Mouse (Mus musculus): ENCODE measurements around the gene Ttk. TPM values are rescaled to one million over a fixed set of nuclear protein-coding genes. Genes with fewer than 3 reads are reported as not detected.
A peak's percentile ranks its signal among the peaks of the same experiment; 100 is the strongest.

Ttk gene
- 1 to 10 TPM; 1.8 to 3.0 TPM for total RNA-seq (2021)
- long read RNA-seq, partial matches to known transcripts = 1 of 4 reads
- long read RNA-seq, other reads (novel, unspliced or antisense) = 2 of 4 reads

GRCm38 (mm10) chr9:83833811-83834747, at the start of gene Ttk:
Gene Ttk (plus strand): TSS chr9:83834689.
- DNase-seq (ENCODE audit: low spot score in 2 of 2) = peak; percentile 88 to 92

GRCm38 (mm10) chr9:83785501-83785900, 49.0 kb upstream of the Ttk start:
- no peak for DNase-seq (ENCODE audit: low spot score in 2 of 2)

DNA sequence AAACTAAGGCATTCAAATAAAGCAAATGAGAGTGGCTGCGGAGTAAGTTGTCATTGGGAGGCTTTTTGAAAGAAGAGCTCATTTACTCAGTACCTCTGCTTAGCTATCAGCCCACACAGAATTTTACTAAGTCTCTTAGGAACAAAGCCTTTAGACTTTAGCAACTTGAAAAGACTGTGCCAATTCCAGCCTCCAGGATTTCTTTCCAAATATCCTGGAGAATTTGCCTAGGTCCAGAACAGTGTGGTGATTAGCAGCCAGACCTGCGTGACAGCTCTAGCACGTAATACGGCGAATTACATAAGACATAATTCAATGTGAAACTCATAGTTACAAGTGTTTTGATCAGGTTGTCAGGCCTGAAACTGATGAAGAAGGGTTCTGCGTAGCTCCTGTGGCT, 45.2 kb upstream of the Ttk start:
- no peak for DNase-seq (ENCODE audit: low spot score in 2 of 2)

DNA sequence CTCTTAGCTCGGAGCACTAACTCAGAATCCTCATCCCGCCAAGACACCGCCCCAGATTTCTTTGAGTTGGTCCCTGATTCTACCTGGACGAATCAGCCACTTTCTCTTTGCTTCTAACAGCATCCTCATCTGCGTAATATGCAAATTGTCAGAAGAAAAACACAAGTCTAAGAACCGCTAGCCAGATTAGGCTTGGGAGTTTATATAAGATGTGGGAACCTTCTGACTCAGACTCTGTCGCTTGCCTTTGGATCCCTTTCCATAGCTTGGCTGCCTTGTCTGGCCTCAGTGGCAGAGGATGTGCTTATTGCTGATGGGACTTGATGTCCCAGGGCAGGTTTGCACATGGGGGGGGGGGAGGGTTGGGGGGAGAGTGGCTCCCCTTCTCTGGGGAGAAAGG, 37.6 kb upstream of the Ttk start:
- DNase-seq (ENCODE audit: low spot score in 2 of 2) = peak in 1 of 2 experiments; percentile 5

- DNase-seq (ENCODE audit: low spot score in 2 of 2) = peak in 1 of 2 experiments; percentile 10
Measured at GRCm38 (mm10) chr9:83797898-83798297, 36.6 kb upstream of the Ttk start.

DNA sequence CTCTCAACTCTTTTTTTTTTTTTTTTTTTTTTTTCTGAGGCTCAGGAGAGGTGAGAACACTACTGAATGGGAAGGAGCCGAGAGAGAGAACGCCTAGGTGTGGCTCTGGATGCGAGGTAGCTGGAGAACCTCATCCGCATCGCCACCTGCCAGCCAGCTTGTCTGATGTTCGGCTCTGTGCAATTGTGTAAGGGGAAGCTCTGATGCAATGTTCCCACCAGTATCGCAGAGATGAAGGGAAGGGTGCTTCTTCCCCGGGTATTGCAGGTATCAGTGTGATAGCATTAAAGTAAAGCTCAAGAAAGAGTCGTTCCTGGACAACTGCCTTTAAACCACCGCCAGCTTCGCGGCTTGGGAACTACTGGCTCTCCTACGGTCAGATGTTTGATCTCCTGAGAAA, 30.1 kb upstream of the Ttk start:
- no peak for DNase-seq (ENCODE audit: low spot score in 2 of 2)

DNA sequence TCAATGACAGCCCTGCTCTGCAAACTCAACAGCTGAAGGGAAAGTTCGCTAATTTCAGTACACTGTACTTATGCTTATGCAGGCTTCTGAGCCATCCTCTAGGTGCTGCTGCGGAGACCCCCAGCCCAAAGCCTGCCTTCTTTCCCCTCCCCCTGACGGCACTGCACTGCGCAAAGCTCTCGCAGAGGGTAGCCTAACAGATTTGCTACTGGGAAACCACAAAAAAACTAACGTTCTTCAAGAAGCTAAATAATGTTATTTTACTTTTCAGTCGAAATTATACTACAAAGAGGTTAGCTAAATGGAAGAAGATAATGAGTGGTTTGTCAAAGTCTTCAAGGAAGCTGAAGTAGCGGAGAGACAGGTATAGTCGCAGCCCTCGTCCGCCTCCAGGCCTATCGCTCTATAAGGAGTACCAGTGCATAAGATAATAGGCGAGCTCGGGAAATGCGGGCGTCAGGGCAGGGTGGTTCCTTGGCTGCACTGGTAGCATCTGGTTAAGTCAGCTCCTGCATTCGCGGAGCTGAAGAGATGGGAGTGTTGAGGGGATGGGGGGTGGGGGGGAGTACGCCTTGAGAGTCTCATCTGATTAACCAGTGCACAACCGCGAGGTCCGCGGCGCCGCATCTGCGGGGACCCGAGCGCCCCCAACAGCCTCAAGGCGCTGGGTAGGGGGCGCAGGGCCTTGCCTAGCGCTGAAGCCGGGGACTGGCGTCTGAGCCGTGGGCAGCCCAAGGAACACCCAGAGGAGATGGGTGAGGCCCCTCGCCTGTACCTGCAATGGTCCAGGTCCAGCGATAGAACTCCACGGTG, 29.1 kb upstream of the Ttk start:
- DNase-seq (ENCODE audit: low spot score in 2 of 2) = peak; percentile 46 to 55

GRCm38 (mm10) chr9:83805977-83806815, 28.3 kb upstream of the Ttk start, which contains the start of gene Elovl4:
Gene Elovl4 (minus strand): TSS chr9:83806277.
- peak; percentile 78 to 91 for DNase-seq (ENCODE audit: low spot score in 2 of 2)

- DNase-seq (ENCODE audit: low spot score in 2 of 2) = peak; percentile 44 to 68
Measured at GRCm38 (mm10) chr9:83807562-83807961, 26.9 kb upstream of the Ttk start.

GRCm38 (mm10) chr9:83819188-83819587, 15.3 kb upstream of the Ttk start:
- DNase-seq (ENCODE audit: low spot score in 2 of 2) = no peak

DNA sequence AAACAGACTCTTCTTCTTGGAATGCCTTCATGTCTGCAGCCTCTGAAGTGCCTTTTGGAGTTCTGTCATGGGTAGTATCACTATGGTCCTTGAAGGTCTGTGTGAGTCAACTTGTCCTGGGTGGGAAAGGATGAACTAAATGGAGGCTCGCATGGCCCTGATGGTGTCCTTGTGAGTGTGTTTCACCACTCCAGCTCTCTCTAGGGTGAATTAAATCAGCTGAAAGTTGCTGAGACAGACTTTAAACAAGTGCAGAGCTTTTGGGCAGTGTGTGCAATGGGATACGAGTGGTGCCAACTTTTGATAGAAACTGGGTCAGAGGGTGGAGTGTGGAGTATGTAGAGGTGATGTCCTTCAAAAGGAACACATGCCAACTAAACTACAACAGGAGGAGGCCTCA, 13.5 kb upstream of the Ttk start:
- no peak for DNase-seq (ENCODE audit: low spot score in 2 of 2)

GRCm38 (mm10) chr9:83822925-83823324, 11.6 kb upstream of the Ttk start:
- no peak for DNase-seq (ENCODE audit: low spot score in 2 of 2)

GRCm38 (mm10) chr9:83829896-83830295, 4.6 kb upstream of the Ttk start:
- DNase-seq (ENCODE audit: low spot score in 2 of 2) = no peak

- no peak for DNase-seq (ENCODE audit: low spot score in 2 of 2)
Measured at GRCm38 (mm10) chr9:83831152-83831551, 3.3 kb upstream of the Ttk start.

GRCm38 (mm10) chr9:83834748-83835313, 342 bp downstream of the Ttk start:
- DNase-seq (ENCODE audit: low spot score in 2 of 2) = no peak

DNA sequence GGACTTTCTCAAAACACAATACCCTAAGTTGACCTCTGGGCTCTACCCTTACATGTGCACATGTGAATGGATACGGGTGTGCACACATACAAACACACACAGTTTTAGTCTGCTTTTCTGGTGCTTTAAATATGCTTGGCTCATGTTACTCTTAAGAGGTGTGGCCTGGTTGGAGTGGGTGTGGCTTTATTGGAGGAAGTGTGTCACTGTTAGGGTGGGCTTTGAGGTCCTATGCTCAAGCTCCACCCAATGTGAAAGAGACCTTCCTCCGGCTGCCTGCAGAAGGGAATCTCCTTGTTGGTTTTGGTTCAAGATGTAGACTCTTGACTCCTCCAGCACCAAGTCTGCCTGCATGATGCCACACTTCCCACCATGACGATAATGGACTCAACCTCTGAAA, 18.0 kb downstream of the Ttk start:
- DNase-seq (ENCODE audit: low spot score in 2 of 2) = no peak

DNA sequence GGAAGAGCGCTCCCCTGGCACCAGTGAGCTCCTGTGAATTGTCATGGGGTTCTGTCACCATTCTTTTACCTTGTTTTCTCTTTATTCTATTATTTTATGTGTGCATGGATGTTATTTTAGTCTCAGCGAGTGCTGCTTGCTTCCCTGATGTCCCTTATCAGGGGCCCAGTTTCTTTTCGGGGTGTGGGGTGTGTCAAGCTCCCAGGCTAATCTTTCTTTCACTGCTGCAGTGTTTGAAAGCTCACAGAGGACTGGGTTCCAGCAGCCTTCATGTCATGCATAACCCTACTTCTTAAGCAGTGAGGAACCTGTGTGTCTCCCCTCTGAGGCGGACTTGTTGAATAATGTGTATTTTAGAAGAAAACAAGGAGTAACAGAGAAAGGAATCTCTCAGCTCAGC, 30.7 kb downstream of the Ttk start:
- DNase-seq (ENCODE audit: low spot score in 2 of 2) = no peak

DNA sequence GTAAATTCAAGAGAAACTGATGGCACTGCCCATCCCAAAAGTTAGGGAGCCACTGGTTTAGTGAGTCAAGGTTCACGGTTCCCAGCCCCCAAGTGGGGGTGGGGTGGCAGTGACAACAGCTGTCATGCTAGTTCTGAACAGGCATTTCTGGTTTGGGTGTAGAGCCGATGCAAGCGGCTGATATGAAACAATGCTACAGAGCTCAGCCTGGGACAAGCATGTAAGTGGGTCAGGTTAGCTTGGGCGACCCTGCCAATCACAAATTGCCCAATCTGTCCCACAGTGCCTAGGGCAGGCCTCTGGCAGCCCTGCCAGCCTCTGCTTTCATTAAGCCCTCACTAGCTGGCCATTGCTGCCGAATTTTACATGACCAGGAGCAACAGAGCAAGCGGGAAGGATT, 47.7 kb downstream of the Ttk start:
- DNase-seq (ENCODE audit: low spot score in 2 of 2) = no peak

DNA sequence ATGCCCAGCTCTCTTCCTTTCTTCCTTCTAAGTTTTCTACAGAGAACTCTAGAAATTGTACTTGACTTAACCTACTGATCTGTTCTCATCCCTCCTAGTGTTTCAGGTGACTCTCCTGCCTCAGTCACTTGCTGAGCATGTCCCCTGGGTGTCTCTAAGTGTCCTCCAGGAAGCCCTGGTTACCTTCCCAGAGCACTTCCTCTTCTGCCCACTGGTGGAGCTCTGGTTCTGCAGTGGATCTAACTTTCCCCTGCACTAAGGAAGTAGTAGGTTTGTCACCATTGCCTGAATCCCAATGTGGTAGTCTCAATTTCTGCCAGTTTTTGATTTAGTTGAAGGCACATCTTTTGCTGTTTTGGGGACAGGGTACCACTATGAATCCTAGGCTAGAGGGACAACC, 51.7 kb downstream of the Ttk start:
- no peak for DNase-seq (ENCODE audit: low spot score in 2 of 2)

GRCm38 (mm10) chr9:83888214-83888613, 53.7 kb downstream of the Ttk start:
- no peak for DNase-seq (ENCODE audit: low spot score in 2 of 2)

- no peak for DNase-seq (ENCODE audit: low spot score in 2 of 2)
Measured at GRCm38 (mm10) chr9:83893073-83893472, 58.6 kb downstream of the Ttk start.

Data from layer of hippocampus, postnatal 10 days (tissue).